17 mouse cellular contexts compared by ENCODE assay signal in genomic region chr2:55517297-55517696, GRCm38 (mm10).
"Had no signal": no experiment of that assay in that cellular context is flagged by ENCODE, and none has a peak within 500 bp of the region (broad histone marks: within the 10 kb centered on the region; RNA-seq: fewer than 3 reads in every experiment).

No protein-coding gene starts in this region.

- DNase-seq: liver, postnatal 0 days; lung, adult 2 months; lung, postnatal 14 days; lung, postnatal 36 days; right cerebral cortex, postnatal 14 days; thymus, adult 2 months; thymus, postnatal 14 days; thymus, postnatal 36 days had no signal

- H3K4me2 ChIP-seq: liver, embryonic 15.5 days; midbrain, embryonic 11.5 days; midbrain, embryonic 13.5 days; midbrain, embryonic 15.5 days; neural tube, embryonic 12.5 days; stomach, embryonic 15.5 days had no signal

- H3K27ac ChIP-seq: liver, embryonic 15.5 days; macrophage; midbrain, embryonic 13.5 days; midbrain, embryonic 15.5 days; neural tube, embryonic 12.5 days; stomach, embryonic 15.5 days; stomach, postnatal 0 days had no signal

- H3K36me3 ChIP-seq: liver, embryonic 15.5 days; midbrain, embryonic 13.5 days; midbrain, embryonic 15.5 days; neural tube, embryonic 12.5 days; stomach, embryonic 15.5 days had no signal

- ATAC-seq: liver, postnatal 0 days; midbrain, embryonic 13.5 days; midbrain, embryonic 15.5 days had no signal

- H3K9ac ChIP-seq: liver, embryonic 15.5 days; liver, postnatal 0 days; midbrain, embryonic 13.5 days; midbrain, embryonic 15.5 days; neural tube, embryonic 12.5 days; stomach, embryonic 15.5 days had no signal

- H3K9me3 ChIP-seq: liver, embryonic 15.5 days; megakaryocyte, embryonic 14.5 days; midbrain, embryonic 13.5 days; midbrain, embryonic 15.5 days; neural tube, embryonic 12.5 days; stomach, embryonic 15.5 days had no signal

- H3K4me1 ChIP-seq: liver, embryonic 15.5 days; megakaryocyte, embryonic 14.5 days; midbrain, embryonic 13.5 days; midbrain, embryonic 15.5 days; neural tube, embryonic 12.5 days; stomach, embryonic 15.5 days had no signal

- H3K27me3 ChIP-seq: liver, embryonic 15.5 days; megakaryocyte, embryonic 14.5 days; midbrain, embryonic 13.5 days; midbrain, embryonic 15.5 days; neural tube, embryonic 12.5 days; stomach, embryonic 15.5 days had no signal

- H3K4me3 ChIP-seq: liver, embryonic 15.5 days; megakaryocyte, embryonic 14.5 days; midbrain, embryonic 13.5 days; midbrain, embryonic 15.5 days; neural tube, embryonic 12.5 days; stomach, embryonic 15.5 days had no signal
